Mouse (Mus musculus): ENCODE data around the gene Chst14. TPM values are rescaled to one million over a fixed set of nuclear protein-coding genes. Genes with fewer than 3 reads are reported as not detected.

Gene Chst14
- polyA plus RNA-seq, 1 experiment from 2014 or later: 16.4 TPM

GRCm38 (mm10) chr2:118901175-118902031, 24.9 kb upstream of the Chst14 start:
- H3K27ac ChIP-seq (ENCODE audit: low read depth, low read length): peak overlapping the region; percentile 93
- peaks cover 60% of the 10 kb centered on the region for H3K4me1 ChIP-seq (replicated peaks; ENCODE audit: control insufficient read depth, insufficient read depth, low read length)
- under 1% methylated on average over 98 of the region's 120 CpGs for WGBS
- peaks cover 44% of the 10 kb centered on the region for H3K27me3 ChIP-seq (replicated peaks; ENCODE audit: control insufficient read depth, insufficient read depth, low read length)
- no peaks in the 10 kb centered on the region for H3K9me3 ChIP-seq (ENCODE audit: control insufficient read depth, low read length)
- peak; percentile 98 for DNase-seq (ENCODE audit: low spot score)
- no peaks in the 10 kb centered on the region for H3K36me3 ChIP-seq (ENCODE audit: control insufficient read depth, insufficient read depth, low read length)
- peak; percentile 91 for ATAC-seq (replicated peaks; ENCODE audit: low FRiP score)
- peak overlapping the region; percentile 97 for H3K4me3 ChIP-seq (ENCODE audit: low read depth, low read length)
- peak overlapping the region; percentile 92 for H3K9ac ChIP-seq (ENCODE audit: low read depth, low read length)
- peak overlapping the region; percentile 100 for H3K4me2 ChIP-seq

- H3K4me1 ChIP-seq (replicated peaks; ENCODE audit: control insufficient read depth, insufficient read depth, low read length): peaks cover 52% of the 10 kb centered on the region
- ATAC-seq (replicated peaks; ENCODE audit: low FRiP score) (peak; percentile 36), DNase-seq (ENCODE audit: low spot score) (peak; percentile 74)
- peaks cover 35% of the 10 kb centered on the region for H3K27me3 ChIP-seq (replicated peaks; ENCODE audit: control insufficient read depth, insufficient read depth, low read length)
- peak overlapping the region; percentile 93 for H3K27ac ChIP-seq (ENCODE audit: low read depth, low read length)
- H3K36me3 ChIP-seq (ENCODE audit: control insufficient read depth, insufficient read depth, low read length): no peaks in the 10 kb centered on the region
- WGBS: under 1% methylated on average over 91 of the region's 106 CpGs
- H3K4me2 ChIP-seq: peak overlapping the region; percentile 100
- peak overlapping the region; percentile 97 for H3K4me3 ChIP-seq (ENCODE audit: low read depth, low read length)
- H3K9me3 ChIP-seq (ENCODE audit: control insufficient read depth, low read length): no peaks in the 10 kb centered on the region
- H3K9ac ChIP-seq (ENCODE audit: low read depth, low read length): peak overlapping the region; percentile 92
Observed at GRCm38 (mm10) chr2:118902051-118903025, 24.0 kb upstream of the Chst14 start.

- H3K4me3 ChIP-seq (ENCODE audit: low read depth, low read length): peak overlapping the region; percentile 97
- no peak overlapping the region; the same call in 1 of the 2 replicates for H3K27ac ChIP-seq (ENCODE audit: low read depth, low read length)
- H3K27me3 ChIP-seq (replicated peaks; ENCODE audit: control insufficient read depth, insufficient read depth, low read length): peaks cover 25% of the 10 kb centered on the region
- peak overlapping the region; percentile 12; the same call in 1 of the 2 replicates for H3K9ac ChIP-seq (ENCODE audit: low read depth, low read length)
- 21% methylated on average over 10 of the region's 10 CpGs for WGBS
- no peaks in the 10 kb centered on the region for H3K36me3 ChIP-seq (ENCODE audit: control insufficient read depth, insufficient read depth, low read length)
- DNase-seq (ENCODE audit: low spot score) (no peak), ATAC-seq (replicated peaks; ENCODE audit: low FRiP score) (no peak)
- H3K4me1 ChIP-seq (replicated peaks; ENCODE audit: control insufficient read depth, insufficient read depth, low read length): peaks cover 47% of the 10 kb centered on the region
- peak overlapping the region; percentile 100 for H3K4me2 ChIP-seq
- H3K9me3 ChIP-seq (ENCODE audit: control insufficient read depth, low read length): no peaks in the 10 kb centered on the region
Observed at GRCm38 (mm10) chr2:118903333-118903741, 23.0 kb upstream of the Chst14 start.

GRCm38 (mm10) chr2:118905433-118906117, 20.7 kb upstream of the Chst14 start:
- H3K9ac ChIP-seq (ENCODE audit: low read depth, low read length): no peak overlapping the region
- H3K36me3 ChIP-seq (ENCODE audit: control insufficient read depth, insufficient read depth, low read length): no peaks in the 10 kb centered on the region
- H3K9me3 ChIP-seq (ENCODE audit: control insufficient read depth, low read length): no peaks in the 10 kb centered on the region
- no peak overlapping the region for H3K4me2 ChIP-seq
- H3K4me3 ChIP-seq (ENCODE audit: low read depth, low read length): no peak overlapping the region
- H3K27ac ChIP-seq (ENCODE audit: low read depth, low read length): no peak overlapping the region
- DNase-seq (ENCODE audit: low spot score) (no peak), ATAC-seq (replicated peaks; ENCODE audit: low FRiP score) (no peak)
- peaks cover 47% of the 10 kb centered on the region for H3K4me1 ChIP-seq (replicated peaks; ENCODE audit: control insufficient read depth, insufficient read depth, low read length)
- peaks cover 3% of the 10 kb centered on the region for H3K27me3 ChIP-seq (replicated peaks; ENCODE audit: control insufficient read depth, insufficient read depth, low read length)
- 71% methylated on average over 7 of the region's 7 CpGs for WGBS

GRCm38 (mm10) chr2:118906118-118906492, 20.2 kb upstream of the Chst14 start:
- no peak overlapping the region for H3K27ac ChIP-seq (ENCODE audit: low read depth, low read length)
- H3K27me3 ChIP-seq (replicated peaks; ENCODE audit: control insufficient read depth, insufficient read depth, low read length): no peaks in the 10 kb centered on the region
- H3K36me3 ChIP-seq (ENCODE audit: control insufficient read depth, insufficient read depth, low read length): no peaks in the 10 kb centered on the region
- no peak overlapping the region for H3K9ac ChIP-seq (ENCODE audit: low read depth, low read length)
- no peaks in the 10 kb centered on the region for H3K9me3 ChIP-seq (ENCODE audit: control insufficient read depth, low read length)
- DNase-seq (ENCODE audit: low spot score): no peak
- no peak for ATAC-seq (replicated peaks; ENCODE audit: low FRiP score)
- 86% methylated on average over 5 of the region's 5 CpGs for WGBS
- no peak overlapping the region for H3K4me3 ChIP-seq (ENCODE audit: low read depth, low read length)
- no peak overlapping the region for H3K4me2 ChIP-seq
- peaks cover 46% of the 10 kb centered on the region for H3K4me1 ChIP-seq (replicated peaks; ENCODE audit: control insufficient read depth, insufficient read depth, low read length)

GRCm38 (mm10) chr2:118907781-118908180, 18.5 kb upstream of the Chst14 start:
- H3K27me3 ChIP-seq (replicated peaks; ENCODE audit: control insufficient read depth, insufficient read depth, low read length): no peaks in the 10 kb centered on the region
- H3K27ac ChIP-seq (ENCODE audit: low read depth, low read length): no peak overlapping the region
- no peak for DNase-seq (ENCODE audit: low spot score)
- no peak for ATAC-seq (replicated peaks; ENCODE audit: low FRiP score)
- H3K36me3 ChIP-seq (ENCODE audit: control insufficient read depth, insufficient read depth, low read length): no peaks in the 10 kb centered on the region
- no peak overlapping the region for H3K9ac ChIP-seq (ENCODE audit: low read depth, low read length)
- 85% methylated on average over 3 of the region's 3 CpGs for WGBS
- H3K9me3 ChIP-seq (ENCODE audit: control insufficient read depth, low read length): no peaks in the 10 kb centered on the region
- peaks cover 46% of the 10 kb centered on the region for H3K4me1 ChIP-seq (replicated peaks; ENCODE audit: control insufficient read depth, insufficient read depth, low read length)
- no peak overlapping the region for H3K4me3 ChIP-seq (ENCODE audit: low read depth, low read length)
- no peak overlapping the region for H3K4me2 ChIP-seq

GRCm38 (mm10) chr2:118909151-118909550, 17.1 kb upstream of the Chst14 start:
- H3K4me3 ChIP-seq (ENCODE audit: low read depth, low read length): no peak overlapping the region
- H3K4me2 ChIP-seq: no peak overlapping the region
- H3K9ac ChIP-seq (ENCODE audit: low read depth, low read length): no peak overlapping the region
- no peaks in the 10 kb centered on the region for H3K27me3 ChIP-seq (replicated peaks; ENCODE audit: control insufficient read depth, insufficient read depth, low read length)
- H3K4me1 ChIP-seq (replicated peaks; ENCODE audit: control insufficient read depth, insufficient read depth, low read length): peaks cover 41% of the 10 kb centered on the region
- H3K27ac ChIP-seq (ENCODE audit: low read depth, low read length): no peak overlapping the region
- no peaks in the 10 kb centered on the region for H3K36me3 ChIP-seq (ENCODE audit: control insufficient read depth, insufficient read depth, low read length)
- ATAC-seq (replicated peaks; ENCODE audit: low FRiP score): no peak
- H3K9me3 ChIP-seq (ENCODE audit: control insufficient read depth, low read length): no peaks in the 10 kb centered on the region
- 57% methylated on average over 1 of the region's 1 CpGs for WGBS
- no peak for DNase-seq (ENCODE audit: low spot score)

GRCm38 (mm10) chr2:118910605-118911278, 15.6 kb upstream of the Chst14 start:
- H3K9me3 ChIP-seq (ENCODE audit: control insufficient read depth, low read length): no peaks in the 10 kb centered on the region
- H3K27me3 ChIP-seq (replicated peaks; ENCODE audit: control insufficient read depth, insufficient read depth, low read length): no peaks in the 10 kb centered on the region
- no peak overlapping the region for H3K4me3 ChIP-seq (ENCODE audit: low read depth, low read length)
- no peak overlapping the region for H3K27ac ChIP-seq (ENCODE audit: low read depth, low read length)
- H3K9ac ChIP-seq (ENCODE audit: low read depth, low read length): no peak overlapping the region
- ATAC-seq (replicated peaks; ENCODE audit: low FRiP score) (no peak), DNase-seq (ENCODE audit: low spot score) (no peak)
- peaks cover 29% of the 10 kb centered on the region for H3K4me1 ChIP-seq (replicated peaks; ENCODE audit: control insufficient read depth, insufficient read depth, low read length)
- no peak overlapping the region for H3K4me2 ChIP-seq
- H3K36me3 ChIP-seq (ENCODE audit: control insufficient read depth, insufficient read depth, low read length): no peaks in the 10 kb centered on the region
- WGBS: 69% methylated on average over 7 of the region's 7 CpGs

All from liver, embryonic 11.5 days (tissue).